Mouse (Mus musculus) liver, adult (tissue): Measurements from ENCODE around the gene Ino80e.

Experiments used
- GATA4 ChIP-seq: IDR thresholded peaks from 2 replicates; pipeline ENCODE4 v1.6.1; 2014; ENCODE audit warnings: mild to moderate bottlenecking, low read length; ENCODE audit not compliant: insufficient replicate concordance

Ino80e gene

GRCm38 (mm10) chr7:126802134-126802889, 59.9 kb downstream of the Ino80e start:
- TF ChIP-seq GATA4 = no peak

DNA sequence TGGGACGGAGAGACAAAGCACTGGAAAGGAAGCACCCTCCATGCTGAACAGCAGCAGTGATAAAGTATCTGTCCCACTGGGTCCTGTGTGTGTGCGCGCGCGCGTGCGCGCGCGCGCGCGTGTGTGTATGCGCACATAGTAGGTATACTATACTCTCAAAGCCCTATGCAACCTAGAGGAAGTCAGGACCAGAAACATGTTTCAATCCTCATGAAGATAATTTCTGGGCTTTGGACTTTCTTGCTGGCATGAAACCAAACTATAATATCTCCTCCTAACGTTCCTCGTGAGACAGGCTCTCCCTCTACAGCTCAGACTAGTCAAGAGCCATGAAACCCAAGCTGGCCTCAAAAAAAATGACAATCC, 61.1 kb downstream of the Ino80e start:
- TF ChIP-seq GATA4 = no peak
